Mouse (Mus musculus) CD4-positive, CD25-positive, alpha-beta regulatory T cell, adult 4 months (primary cell): ENCODE measurements around the gene Adcy1. TPM values are rescaled to one million over a fixed set of nuclear protein-coding genes. Genes with fewer than 3 reads are reported as not detected.
"Not testable (repeated sequence)": the region's sequence is repeated elsewhere in the genome, so short reads cannot be mapped to it uniquely, and the experiment has no call there.

Experiments used
- ATAC-seq: one replicate; pipeline ENCODE4 v1.8.0; 2017
- polyA plus RNA-seq, 2 experiments: library from polyadenylated mRNA; unstranded; fragments of 100-300 nt; shearing (Covaris generic); gene quantifications; one replicate each; pipeline ENCODE4 v1.2.1; 2017

Gene Adcy1
- polyA plus RNA-seq, 2 experiments from 2014 or later: not detected

GRCm38 (mm10) chr11:7192710-7193109 lies 129.4 kb downstream of the Adcy1 start:
- ATAC-seq: no peak

GRCm38 (mm10) chr11:7193134-7193533 lies 129.8 kb downstream of the Adcy1 start:
- no peak for ATAC-seq

GRCm38 (mm10) chr11:7194432-7195311 lies 131.4 kb downstream of the Adcy1 start:
- ATAC-seq: no peak

GRCm38 (mm10) chr11:7195312-7195685 lies 132.0 kb downstream of the Adcy1 start:
- ATAC-seq: no peak

GRCm38 (mm10) chr11:7197491-7197941 lies 134.2 kb downstream of the Adcy1 start, which contains the start of gene Igfbp1:
Gene Igfbp1 (plus strand): TSS chr11:7197782.
- ATAC-seq: no peak

GRCm38 (mm10) chr11:7198006-7198405 lies 134.7 kb downstream of the Adcy1 start:
- no peak for ATAC-seq

- no peak for ATAC-seq
Observed at GRCm38 (mm10) chr11:7198481-7199256, 135.4 kb downstream of the Adcy1 start.

- ATAC-seq: no peak
Observed at GRCm38 (mm10) chr11:7199736-7200392, 136.6 kb downstream of the Adcy1 start.

GRCm38 (mm10) chr11:7200393-7200783 lies 137.1 kb downstream of the Adcy1 start:
- ATAC-seq: no peak

GRCm38 (mm10) chr11:7202206-7202605 lies 138.9 kb downstream of the Adcy1 start:
- ATAC-seq: no peak

GRCm38 (mm10) chr11:7203846-7204245 lies 140.6 kb downstream of the Adcy1 start:
- no peak for ATAC-seq

GRCm38 (mm10) chr11:7210343-7210742 lies 147.1 kb downstream of the Adcy1 start:
- no peak for ATAC-seq

- no peak for ATAC-seq
Observed at GRCm38 (mm10) chr11:7211211-7211610, 147.9 kb downstream of the Adcy1 start.

GRCm38 (mm10) chr11:7212126-7212798 lies 149.0 kb downstream of the Adcy1 start:
- ATAC-seq: no peak

GRCm38 (mm10) chr11:7213161-7213500 lies 149.8 kb downstream of the Adcy1 start:
- no peak for ATAC-seq

- ATAC-seq: no peak
Observed at GRCm38 (mm10) chr11:7213501-7214341, 150.4 kb downstream of the Adcy1 start, which contains the start of gene Igfbp3. Gene Igfbp3 (minus strand): TSS chr11:7213923.

GRCm38 (mm10) chr11:7214342-7214660 lies 151.0 kb downstream of the Adcy1 start:
- no peak for ATAC-seq

- no peak for ATAC-seq
Observed at GRCm38 (mm10) chr11:7214761-7215160, 151.5 kb downstream of the Adcy1 start.

- no peak for ATAC-seq
Observed at GRCm38 (mm10) chr11:7215703-7216102, 152.4 kb downstream of the Adcy1 start.

GRCm38 (mm10) chr11:7221826-7222225 lies 158.5 kb downstream of the Adcy1 start:
- not testable (repeated sequence) for ATAC-seq

GRCm38 (mm10) chr11:7226200-7226599 lies 162.9 kb downstream of the Adcy1 start:
- no peak for ATAC-seq
